Mouse (Mus musculus): ENCODE measurements around the gene Ica1. TPM values are rescaled to one million over a fixed set of nuclear protein-coding genes. Genes with fewer than 3 reads are reported as not detected.

Gene Ica1
- polyA plus RNA-seq (2017; shearing (Covaris generic)): 1 to 10 TPM; 6.2 to 6.4 TPM

GRCm38 (mm10) chr6:8778296-8778649, at the start of gene Ica1:
TSS of gene Ica1 (minus strand) at chr6:8778488.
- ATAC-seq: peak; percentile 45

GRCm38 (mm10) chr6:8819866-8820265, 41.6 kb upstream of the Ica1 start:
- no peak for ATAC-seq

GRCm38 (mm10) chr6:8814332-8815002, 36.2 kb upstream of the Ica1 start:
- no peak for ATAC-seq

- ATAC-seq: no peak
Observed at GRCm38 (mm10) chr6:8802561-8803150, 24.4 kb upstream of the Ica1 start.

GRCm38 (mm10) chr6:8792385-8792784, 14.1 kb upstream of the Ica1 start:
- ATAC-seq: no peak

GRCm38 (mm10) chr6:8791781-8792180, 13.5 kb upstream of the Ica1 start:
- no peak for ATAC-seq

GRCm38 (mm10) chr6:8780618-8781017, 2.3 kb upstream of the Ica1 start:
- ATAC-seq: no peak

- ATAC-seq: peak; percentile 69
Observed at GRCm38 (mm10) chr6:8777411-8778295, 635 bp downstream of the Ica1 start.

- no peak for ATAC-seq
Observed at GRCm38 (mm10) chr6:8771539-8771938, 6.7 kb downstream of the Ica1 start.

- ATAC-seq: no peak
Observed at GRCm38 (mm10) chr6:8770341-8770740, 7.9 kb downstream of the Ica1 start.

GRCm38 (mm10) chr6:8769803-8770202, 8.5 kb downstream of the Ica1 start:
- ATAC-seq: no peak

GRCm38 (mm10) chr6:8766652-8767051, 11.6 kb downstream of the Ica1 start:
- no peak for ATAC-seq

- ATAC-seq: no peak
Observed at GRCm38 (mm10) chr6:8765801-8766200, 12.5 kb downstream of the Ica1 start.

- ATAC-seq: no peak
Observed at GRCm38 (mm10) chr6:8765064-8765463, 13.2 kb downstream of the Ica1 start.

- ATAC-seq: no peak
Observed at GRCm38 (mm10) chr6:8760708-8761294, 17.5 kb downstream of the Ica1 start.

- ATAC-seq: no peak
Observed at GRCm38 (mm10) chr6:8759901-8760300, 18.4 kb downstream of the Ica1 start.

GRCm38 (mm10) chr6:8755760-8756276, 22.5 kb downstream of the Ica1 start:
- no peak for ATAC-seq

GRCm38 (mm10) chr6:8754486-8754885, 23.8 kb downstream of the Ica1 start:
- ATAC-seq: no peak

- ATAC-seq: no peak
Observed at GRCm38 (mm10) chr6:8753723-8754036, 24.6 kb downstream of the Ica1 start.

- no peak for ATAC-seq
Observed at GRCm38 (mm10) chr6:8752984-8753722, 25.1 kb downstream of the Ica1 start.

- no peak for ATAC-seq
Observed at GRCm38 (mm10) chr6:8744886-8745285, 33.4 kb downstream of the Ica1 start.

GRCm38 (mm10) chr6:8744273-8744785, 34.0 kb downstream of the Ica1 start:
- ATAC-seq: no peak

Data from CD4-positive, CD25-positive, alpha-beta regulatory T cell, adult 4 months (primary cell).